Mouse (Mus musculus): ENCODE measurements around the gene Tcf25.

Tcf25 gene

GRCm38 (mm10) chr8:123349073-123349472 is 24.5 kb upstream of the Tcf25 start:
- DNase-seq (ENCODE audit: low read depth, low spot score): no peak

GRCm38 (mm10) chr8:123352118-123352517 is 21.4 kb upstream of the Tcf25 start:
- no peak for DNase-seq (ENCODE audit: low read depth, low spot score)

GRCm38 (mm10) chr8:123352786-123353185 is 20.8 kb upstream of the Tcf25 start:
- DNase-seq (ENCODE audit: low read depth, low spot score): peak; percentile 42

GRCm38 (mm10) chr8:123353216-123353615 is 20.3 kb upstream of the Tcf25 start:
- DNase-seq (ENCODE audit: low read depth, low spot score): no peak

- peak; percentile 74 for DNase-seq (ENCODE audit: low read depth, low spot score)
Observed at GRCm38 (mm10) chr8:123361082-123361739, 12.3 kb upstream of the Tcf25 start.

GRCm38 (mm10) chr8:123374239-123374578 is 656 bp downstream of the Tcf25 start:
- peak; percentile 94 for DNase-seq (ENCODE audit: low read depth, low spot score)

- DNase-seq (ENCODE audit: low read depth, low spot score): no peak
Observed at GRCm38 (mm10) chr8:123375701-123376100, 2.1 kb downstream of the Tcf25 start.

GRCm38 (mm10) chr8:123376106-123376505 is 2.6 kb downstream of the Tcf25 start:
- no peak for DNase-seq (ENCODE audit: low read depth, low spot score)

- DNase-seq (ENCODE audit: low read depth, low spot score): no peak
Observed at GRCm38 (mm10) chr8:123381711-123382110, 8.2 kb downstream of the Tcf25 start.

GRCm38 (mm10) chr8:123382516-123382915 is 9.0 kb downstream of the Tcf25 start:
- DNase-seq (ENCODE audit: low read depth, low spot score): no peak

GRCm38 (mm10) chr8:123384883-123385540 is 11.5 kb downstream of the Tcf25 start:
- DNase-seq (ENCODE audit: low read depth, low spot score): peak; percentile 45

- DNase-seq (ENCODE audit: low read depth, low spot score): no peak
Observed at GRCm38 (mm10) chr8:123387041-123387440, 13.5 kb downstream of the Tcf25 start.

GRCm38 (mm10) chr8:123387801-123388200 is 14.2 kb downstream of the Tcf25 start:
- no peak for DNase-seq (ENCODE audit: low read depth, low spot score)

GRCm38 (mm10) chr8:123389026-123389425 is 15.5 kb downstream of the Tcf25 start:
- no peak for DNase-seq (ENCODE audit: low read depth, low spot score)

GRCm38 (mm10) chr8:123398308-123398707 is 24.8 kb downstream of the Tcf25 start:
- no peak for DNase-seq (ENCODE audit: low read depth, low spot score)

GRCm38 (mm10) chr8:123401936-123402335 is 28.4 kb downstream of the Tcf25 start:
- no peak for DNase-seq (ENCODE audit: low read depth, low spot score)

GRCm38 (mm10) chr8:123402730-123403326 is 29.3 kb downstream of the Tcf25 start:
- DNase-seq (ENCODE audit: low read depth, low spot score): no peak

- no peak for DNase-seq (ENCODE audit: low read depth, low spot score)
Observed at GRCm38 (mm10) chr8:123404521-123404920, 31.0 kb downstream of the Tcf25 start.

- DNase-seq (ENCODE audit: low read depth, low spot score): peak; percentile 83
Observed at GRCm38 (mm10) chr8:123406786-123407185, 33.2 kb downstream of the Tcf25 start, which contains the start of gene Mc1r. TSS of gene Mc1r (plus strand) at chr8:123407107.

- DNase-seq (ENCODE audit: low read depth, low spot score): no peak
Observed at GRCm38 (mm10) chr8:123407612-123408011, 34.1 kb downstream of the Tcf25 start.

GRCm38 (mm10) chr8:123408586-123409544 is 35.3 kb downstream of the Tcf25 start:
- peak; percentile 50 for DNase-seq (ENCODE audit: low read depth, low spot score)

Measured in A20 (cell line).